Mouse (Mus musculus) myocyte (in vitro differentiated cells): ENCODE results near the gene Btrc.

Experiments used
- E2F4 ChIP-seq: IDR thresholded peaks from one replicate; pipeline ENCODE4 v1.6.1; 2011; ENCODE audit warnings: mild to moderate bottlenecking, control low read depth, moderate library complexity; ENCODE audit not compliant: insufficient read depth
- MYOG ChIP-seq, 3 experiments: IDR thresholded peaks; one replicate each; pipeline ENCODE4 v1.6.1; 2011; ENCODE audit warnings: control low read depth in 2 of 3, low read depth in 2 of 3, mild to moderate bottlenecking in 2 of 3; ENCODE audit not compliant: insufficient read length in 2 of 3, control insufficient read depth in 1 of 3, insufficient read depth in 1 of 3
- POLR2A ChIP-seq: IDR thresholded peaks from one replicate; pipeline ENCODE4 v1.6.1; 2011; ENCODE audit warnings: low read depth, mild to moderate bottlenecking, control low read depth, moderate library complexity; ENCODE audit not compliant: insufficient read length
- POLR2AphosphoS2 ChIP-seq: IDR thresholded peaks from one replicate; pipeline ENCODE4 v1.6.1; 2011; ENCODE audit warnings: low read depth, control low read depth; ENCODE audit not compliant: insufficient read length
- TCF12 ChIP-seq: IDR thresholded peaks from one replicate; pipeline ENCODE4 v1.6.1; 2011; ENCODE audit warnings: mild to moderate bottlenecking, control low read depth; ENCODE audit not compliant: poor library complexity, insufficient read depth, severe bottlenecking
- USF1 ChIP-seq: IDR thresholded peaks from one replicate; pipeline ENCODE4 v1.6.1; 2011; ENCODE audit warnings: low read depth, mild to moderate bottlenecking, control low read depth, moderate library complexity

DNA sequence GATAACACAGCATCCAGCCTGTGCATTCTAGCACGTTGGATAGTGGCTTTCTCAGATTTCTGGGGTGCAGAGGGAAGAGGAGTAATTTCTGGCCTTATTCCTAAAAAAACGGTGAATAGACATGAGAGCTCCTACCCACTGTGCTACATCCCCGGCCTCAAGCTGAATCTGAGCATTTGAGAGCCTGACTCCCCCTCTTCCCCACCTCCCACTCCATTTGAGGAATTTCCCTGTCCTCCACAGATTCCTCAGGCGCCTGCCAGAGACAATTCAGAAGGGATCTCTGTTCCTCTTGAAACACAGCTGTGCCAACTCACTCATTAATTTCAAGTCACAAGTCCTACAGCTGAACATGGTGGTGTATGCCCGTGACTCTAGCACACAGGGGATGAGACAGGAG, 19.6 kb upstream of the Btrc start:
- TF ChIP-seq MYOG (IDR thresholded peaks at IDR 0.05; ENCODE audit: control insufficient read depth in 1 of 3, insufficient read depth in 1 of 3, insufficient read length in 2 of 3, low read depth in 2 of 3): no peak
- TF ChIP-seq USF1: no peak
- TF ChIP-seq E2F4: no peak
- TF ChIP-seq TCF12: no peak
- TF ChIP-seq POLR2AphosphoS2: no peak
- TF ChIP-seq POLR2A: no peak
